Mouse (Mus musculus) liver, embryonic 14.5 days (tissue): ENCODE measurements at regions not wholly inside any gene's neighbourhood (a gene's known extent, or its start where the extent isn't known, plus 50 kb on each side); places are given as distances from the start of the nearest gene placed in this dataset.

Experiments
- CTCF ChIP-seq: IDR thresholded peaks from 2 replicates; pipeline ENCODE4 v1.5.1; 2016; ENCODE audit warnings: antibody characterized with exemption, low read depth, control low read depth
- EP300 ChIP-seq: IDR thresholded peaks from 2 replicates; pipeline ENCODE4 v1.6.1; 2016; ENCODE audit warnings: antibody characterized with exemption, low read depth

- no peak for TF ChIP-seq CTCF
- no peak for TF ChIP-seq EP300
These were observed 405.8 kb downstream of the Tns1 start for GRCm38 (mm10) chr1:73718421-73718820.
